Mouse (Mus musculus): ENCODE results near the gene Elk3.

- no peak for TF ChIP-seq CTCF (IDR thresholded peaks at IDR 0.05; ENCODE audit: extremely low read depth, insufficient read length, insufficient replicate concordance, low read depth, low read length)
- no peak for TF ChIP-seq POLR2A (IDR thresholded peaks at IDR 0.05; ENCODE audit: low read depth, low read length)
Measured at GRCm38 (mm10) chr10:93298208-93298607, 12.7 kb downstream of the Elk3 start.

Data from small intestine, adult 2 months (tissue).